Mouse (Mus musculus): ENCODE data around the gene Gm5678.

- TF ChIP-seq CTCF (IDR thresholded peaks at IDR 0.05; ENCODE audit: insufficient read depth, low read length) (peak; percentile 68), POLR2A (IDR thresholded peaks at IDR 0.05; ENCODE audit: borderline replicate concordance, extremely low read depth, low read depth, low read length) (no peak)
Measured at GRCm38 (mm10) chr16:93626745-93627144, 1.2 kb upstream of the Gm5678 start.

Measured in lung, adult 2 months (tissue).